Mouse (Mus musculus) liver, postnatal 0 days (tissue): ENCODE measurements around the gene Mdh2. TPM values are rescaled to one million over a fixed set of nuclear protein-coding genes. Genes with fewer than 3 reads are reported as not detected.

ENCODE experiments used
- ATAC-seq: fragments of 200-750 bp; cut with Nextera tagmentation; 2 replicates; pipeline ENCODE4 v1.8.0; 2017; ENCODE audit warnings: mild to moderate bottlenecking, moderate library complexity
- DNase-seq: peaks from one replicate; pipeline ENCODE4 v3.0.0-alpha.2; 2016
- H3K27ac ChIP-seq: fragments of 300-500 bp; sonication (generic); 2 replicates; pipeline ENCODE4 v1.5.1; 2014; ENCODE audit warnings: antibody characterized with exemption, moderate library complexity, mild to moderate bottlenecking, low read depth
- H3K27me3 ChIP-seq: fragments of 300-500 bp; sonication (generic); 2 replicates; pipeline ENCODE4 v1.6.1; 2014; ENCODE audit warnings: low read length, control low read depth, mixed read lengths; ENCODE audit not compliant: insufficient read depth
- H3K36me3 ChIP-seq: fragments of 300-500 bp; sonication (generic); replicated peaks from 2 replicates; pipeline ENCODE4 v1.6.1; 2014; ENCODE audit warnings: mild to moderate bottlenecking, control low read depth, low read length, moderate library complexity, mixed read lengths; ENCODE audit not compliant: insufficient read depth
- H3K4me1 ChIP-seq: fragments of 300-500 bp; sonication (generic); 2 replicates; pipeline ENCODE4 v1.6.1; 2014; ENCODE audit warnings: antibody characterized with exemption, mild to moderate bottlenecking, control low read depth; ENCODE audit not compliant: insufficient read depth
- H3K4me2 ChIP-seq: fragments of 300-500 bp; sonication (generic); 2 replicates; pipeline ENCODE4 v1.6.1; 2014; ENCODE audit warnings: low read depth, mild to moderate bottlenecking, low read length, moderate library complexity, mixed read lengths
- H3K4me3 ChIP-seq: fragments of 300-500 bp; sonication (generic); 2 replicates; pipeline ENCODE4 v1.5.1; 2014; ENCODE audit warnings: low read depth, low read length
- H3K9ac ChIP-seq: fragments of 300-500 bp; sonication (generic); replicated peaks from 2 replicates; pipeline ENCODE4 v1.6.1; 2014; ENCODE audit warnings: mild to moderate bottlenecking, moderate library complexity
- H3K9me3 ChIP-seq: fragments of 300-500 bp; sonication (generic); 2 replicates; pipeline ENCODE4 v1.6.1; 2016; ENCODE audit warnings: mild to moderate bottlenecking, control low read depth, low read length, mixed read lengths
- CTCF ChIP-seq: sonication (generic); IDR thresholded peaks from 2 replicates; pipeline ENCODE4 v1.5.1; 2016; ENCODE audit warnings: antibody characterized with exemption, low read depth
- EP300 ChIP-seq: IDR thresholded peaks from 2 replicates; pipeline ENCODE4 v1.6.1; 2016; ENCODE audit warnings: antibody characterized with exemption, low read depth, mild to moderate bottlenecking
- WGBS: fragments of 180-500 bp; shearing (Covaris S2); extraction: QIAGEN DNeasy Blood & Tissue Kit; methylation state at CpG from one replicate; pipeline ENCODE4 v1.1.7; 2014; ENCODE audit not compliant: insufficient replicate concordance; 5-methylcytosine and 5-hydroxymethylcytosine counted together
- polyA plus RNA-seq: library from polyadenylated mRNA; unstranded; fragments of >200 nt; fragmentation: Nextera tagmentation; extraction: Ambion mirVana; gene quantifications from 2 replicates; pipeline ENCODE4 v1.2.1, GENCODE M21; 2015

Mdh2 gene
- polyA plus RNA-seq, 1 experiment from 2014 or later = 319 TPM

DNA sequence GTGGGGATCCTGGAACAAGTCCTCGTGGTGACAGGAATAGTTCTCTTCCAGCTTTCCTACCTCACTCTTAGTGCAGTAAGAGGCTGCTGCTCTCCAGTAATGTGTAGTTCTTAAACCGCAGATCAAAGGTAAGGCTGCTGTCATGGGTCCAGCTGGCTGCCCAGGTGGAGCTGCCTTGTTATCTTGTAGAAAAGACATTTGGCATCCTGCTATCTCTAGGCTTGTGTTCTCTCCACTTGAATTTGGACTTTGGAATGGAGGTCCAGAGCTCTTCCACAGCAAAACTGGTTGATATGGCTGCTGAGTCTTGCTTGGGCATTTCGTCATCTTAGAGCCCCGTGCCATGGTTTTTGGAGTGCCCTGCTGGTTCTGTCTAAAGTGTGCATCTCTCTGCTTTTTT lies 4.6 kb downstream of the Mdh2 start:
- Histone ChIP-seq H3K4me2 (no peak overlapping the region), H3K27ac (peak overlapping the region; percentile 24; the same call in 1 of the 2 replicates), H3K4me3 (no peak overlapping the region), H3K4me1 (peaks cover 21% of the 10 kb centered on the region), H3K27me3 (no peaks in the 10 kb centered on the region), H3K9ac (no peak overlapping the region), H3K9me3 (no peaks in the 10 kb centered on the region), H3K36me3 (peaks cover 51% of the 10 kb centered on the region)
- TF ChIP-seq CTCF (no peak), EP300 (no peak)
- ATAC-seq = no peak
- WGBS = 60% methylated on average over 4 of the region's 4 CpGs
- DNase-seq = no peak

GRCm38 (mm10) chr5:135793996-135794858 lies 15.9 kb downstream of the Mdh2 start:
- Histone ChIP-seq H3K9ac (peak overlapping the region; percentile 23; the same call in 1 of the 2 replicates), H3K4me1 (no peaks in the 10 kb centered on the region), H3K27ac (no peak overlapping the region), H3K4me2 (peak overlapping the region; percentile 60), H3K36me3 (peaks cover 24% of the 10 kb centered on the region), H3K27me3 (no peaks in the 10 kb centered on the region), H3K9me3 (no peaks in the 10 kb centered on the region), H3K4me3 (peak overlapping the region; percentile 21; the same call in 1 of the 2 replicates)
- ATAC-seq = peak; percentile 79
- WGBS = 23% methylated on average over 20 of the region's 20 CpGs
- TF ChIP-seq EP300 = no peak
- peak; percentile 95 for TF ChIP-seq CTCF
- DNase-seq = peak; percentile 84

DNA sequence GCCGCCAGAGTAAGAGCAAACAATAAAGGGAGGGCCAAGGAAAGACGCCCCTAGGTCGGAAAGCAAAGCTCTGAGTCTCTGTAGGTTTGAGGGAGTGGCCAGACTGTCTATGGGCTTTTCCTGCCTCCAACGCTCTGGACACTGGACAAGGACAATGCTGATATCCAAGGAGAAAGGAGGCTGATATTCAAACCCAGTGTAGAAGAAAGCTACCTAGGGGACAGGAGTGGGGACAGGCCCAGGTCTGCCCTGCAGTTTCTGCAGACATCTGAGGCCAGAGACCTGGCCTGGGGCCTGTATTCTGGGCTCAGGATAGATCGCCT lies 16.5 kb downstream of the Mdh2 start:
- Histone ChIP-seq H3K27ac (no peak overlapping the region), H3K4me3 (peak overlapping the region; percentile 21; the same call in 1 of the 2 replicates), H3K36me3 (peaks cover 18% of the 10 kb centered on the region), H3K4me1 (no peaks in the 10 kb centered on the region), H3K4me2 (peak overlapping the region; percentile 60), H3K9me3 (no peaks in the 10 kb centered on the region), H3K9ac (peak overlapping the region; percentile 23; the same call in 1 of the 2 replicates), H3K27me3 (no peaks in the 10 kb centered on the region)
- TF ChIP-seq EP300 (no peak), CTCF (no peak)
- ATAC-seq (no peak), DNase-seq (no peak)
- 17% methylated on average over 5 of the region's 5 CpGs for WGBS

DNA sequence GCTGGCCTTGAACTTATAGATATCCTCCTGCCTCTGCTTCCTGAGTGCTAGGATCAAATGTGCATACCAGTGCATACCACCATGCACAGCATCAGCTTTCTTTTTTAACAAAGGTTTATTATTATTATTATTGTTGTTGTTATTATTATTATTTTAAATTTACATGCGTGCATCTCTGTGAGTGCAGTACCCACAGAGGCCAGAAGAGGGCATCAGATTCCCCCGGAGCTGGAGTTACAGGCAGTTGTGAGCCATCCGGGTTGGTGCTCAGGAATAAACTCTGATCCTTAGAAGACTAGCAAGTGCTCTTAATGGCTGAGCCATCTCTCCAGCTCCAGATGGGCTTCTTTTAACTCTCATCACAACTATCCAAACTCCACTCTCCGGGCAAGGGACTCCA lies 21.5 kb downstream of the Mdh2 start:
- Histone ChIP-seq H3K4me2 (no peak overlapping the region), H3K36me3 (no peaks in the 10 kb centered on the region), H3K4me1 (no peaks in the 10 kb centered on the region), H3K27ac (no peak overlapping the region), H3K9me3 (no peaks in the 10 kb centered on the region), H3K9ac (no peak overlapping the region), H3K27me3 (no peaks in the 10 kb centered on the region), H3K4me3 (no peak overlapping the region)
- no peak for DNase-seq
- TF ChIP-seq EP300 = no peak
- TF ChIP-seq CTCF = peak; percentile 59
- no peak for ATAC-seq
- 46% methylated on average over 4 of the region's 4 CpGs for WGBS

DNA sequence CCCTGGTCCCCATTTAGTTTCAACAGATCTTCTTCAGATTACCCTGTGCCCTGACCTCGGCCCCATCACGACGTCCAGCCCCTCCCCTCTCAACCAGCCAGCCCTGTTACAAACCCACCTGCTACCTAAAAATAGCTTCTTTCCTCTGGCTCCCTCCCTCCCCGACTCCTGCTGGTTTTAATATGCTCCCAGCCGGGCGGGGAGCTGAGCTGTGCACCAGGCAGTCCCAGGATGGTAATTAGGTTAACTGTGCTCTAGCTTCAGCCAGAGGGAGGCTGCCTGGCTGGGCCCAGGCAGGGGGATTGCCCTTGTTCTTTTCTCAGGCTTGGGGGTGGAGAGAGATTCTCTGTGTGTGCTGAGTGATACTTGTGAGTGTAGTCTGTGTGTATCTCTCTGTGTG lies 22.6 kb downstream of the Mdh2 start:
- no peaks in the 10 kb centered on the region for H3K4me1 ChIP-seq
- H3K9me3 ChIP-seq = no peaks in the 10 kb centered on the region
- H3K27me3 ChIP-seq = no peaks in the 10 kb centered on the region
- no peaks in the 10 kb centered on the region for H3K36me3 ChIP-seq
- no peak for TF ChIP-seq CTCF
- no peak for TF ChIP-seq EP300
- no peak overlapping the region for H3K27ac ChIP-seq
- ATAC-seq (no peak), DNase-seq (no peak)
- 7% methylated on average over 6 of the region's 6 CpGs for WGBS
- no peak overlapping the region for H3K4me2 ChIP-seq
- H3K4me3 ChIP-seq = no peak overlapping the region
- H3K9ac ChIP-seq = no peak overlapping the region

DNA sequence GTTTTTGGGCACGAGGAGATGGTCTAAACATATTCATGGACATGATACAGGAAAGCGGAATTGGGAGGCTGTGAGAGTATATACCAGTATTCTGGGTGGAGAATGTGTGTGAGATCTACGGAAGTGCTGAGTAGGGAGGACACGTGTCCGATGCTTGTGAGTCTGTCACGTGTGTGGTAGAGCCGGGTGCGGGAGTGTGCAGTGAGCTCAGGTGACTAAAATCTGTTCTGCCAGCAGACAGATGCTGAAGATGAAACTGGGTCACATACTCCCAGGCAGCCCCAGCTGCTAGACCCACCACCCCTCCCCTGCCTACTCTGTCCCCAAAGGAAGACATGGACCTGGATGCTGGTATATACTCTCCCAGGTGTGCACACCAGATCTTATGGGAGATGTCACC lies 24.4 kb downstream of the Mdh2 start:
- no peaks in the 10 kb centered on the region for H3K4me1 ChIP-seq
- WGBS = 85% methylated on average over 8 of the region's 8 CpGs
- H3K27ac ChIP-seq = no peak overlapping the region
- H3K36me3 ChIP-seq = no peaks in the 10 kb centered on the region
- no peak overlapping the region for H3K9ac ChIP-seq
- H3K27me3 ChIP-seq = no peaks in the 10 kb centered on the region
- no peaks in the 10 kb centered on the region for H3K9me3 ChIP-seq
- ATAC-seq = no peak
- DNase-seq = no peak
- no peak overlapping the region for H3K4me3 ChIP-seq
- H3K4me2 ChIP-seq = no peak overlapping the region
- TF ChIP-seq EP300 (no peak), CTCF (no peak)
